Mouse (Mus musculus) lung, embryonic 16.5 days (tissue): ENCODE data around the gene Ttc28. TPM values are rescaled to one million over a fixed set of nuclear protein-coding genes. Genes with fewer than 3 reads are reported as not detected.
"Not testable (repeated sequence)": the region's sequence is repeated elsewhere in the genome, so short reads cannot be mapped to it uniquely, and the experiment has no call there.

Source experiments
- ATAC-seq: fragments of 200-750 bp; cut with Nextera tagmentation; 2 replicates; pipeline ENCODE4 v1.8.0; 2017; ENCODE audit warnings: low read depth, mild to moderate bottlenecking, moderate library complexity
- H3K27ac ChIP-seq: fragments of 300-500 bp; sonication (generic); 2 replicates; pipeline ENCODE4 v1.5.1; 2014; ENCODE audit warnings: mild to moderate bottlenecking, control low read depth, low read length
- H3K27me3 ChIP-seq: fragments of 300-500 bp; sonication (generic); 2 replicates; pipeline ENCODE4 v1.6.1; 2014; ENCODE audit warnings: low read depth, low read length, mixed read lengths; ENCODE audit not compliant: control insufficient read depth, insufficient read depth
- H3K36me3 ChIP-seq: fragments of 300-500 bp; sonication (generic); 2 replicates; pipeline ENCODE4 v1.6.1; 2014; ENCODE audit warnings: low read length; ENCODE audit not compliant: control insufficient read depth, insufficient read depth
- H3K4me1 ChIP-seq: fragments of 300-500 bp; sonication (generic); replicated peaks from 2 replicates; pipeline ENCODE4 v1.6.1; 2014; ENCODE audit warnings: low read length, mixed read lengths; ENCODE audit not compliant: control insufficient read depth, insufficient read depth
- H3K4me2 ChIP-seq: fragments of 300-500 bp; sonication (generic); 2 replicates; pipeline ENCODE4 v1.6.1; 2014; ENCODE audit warnings: low read depth, low read length, control low read depth
- H3K4me3 ChIP-seq: fragments of 300-500 bp; sonication (generic); 2 replicates; pipeline ENCODE4 v1.5.1; 2014; ENCODE audit warnings: mild to moderate bottlenecking, low read length, control low read depth
- H3K9ac ChIP-seq: fragments of 300-500 bp; sonication (generic); 2 replicates; pipeline ENCODE4 v1.6.1; 2014; ENCODE audit warnings: low read length, control low read depth
- H3K9me3 ChIP-seq: fragments of 300-500 bp; sonication (generic); 2 replicates; pipeline ENCODE4 v1.6.1; 2016; ENCODE audit warnings: low read length; ENCODE audit not compliant: control insufficient read depth
- WGBS: fragments of 180-500 bp; shearing (Covaris S2); extraction: QIAGEN DNeasy Blood & Tissue Kit; methylation state at CpG from one replicate; pipeline ENCODE4 v1.1.7; 2014; 5-methylcytosine and 5-hydroxymethylcytosine counted together
- polyA plus RNA-seq: library from polyadenylated mRNA; unstranded; fragments of >200 nt; fragmentation: Nextera tagmentation; extraction: Ambion mirVana; gene quantifications from 2 replicates; pipeline ENCODE4 v1.2.1, GENCODE M21; 2015

Ttc28 gene
- polyA plus RNA-seq, 1 experiment from 2014 or later = 8.4 TPM

DNA sequence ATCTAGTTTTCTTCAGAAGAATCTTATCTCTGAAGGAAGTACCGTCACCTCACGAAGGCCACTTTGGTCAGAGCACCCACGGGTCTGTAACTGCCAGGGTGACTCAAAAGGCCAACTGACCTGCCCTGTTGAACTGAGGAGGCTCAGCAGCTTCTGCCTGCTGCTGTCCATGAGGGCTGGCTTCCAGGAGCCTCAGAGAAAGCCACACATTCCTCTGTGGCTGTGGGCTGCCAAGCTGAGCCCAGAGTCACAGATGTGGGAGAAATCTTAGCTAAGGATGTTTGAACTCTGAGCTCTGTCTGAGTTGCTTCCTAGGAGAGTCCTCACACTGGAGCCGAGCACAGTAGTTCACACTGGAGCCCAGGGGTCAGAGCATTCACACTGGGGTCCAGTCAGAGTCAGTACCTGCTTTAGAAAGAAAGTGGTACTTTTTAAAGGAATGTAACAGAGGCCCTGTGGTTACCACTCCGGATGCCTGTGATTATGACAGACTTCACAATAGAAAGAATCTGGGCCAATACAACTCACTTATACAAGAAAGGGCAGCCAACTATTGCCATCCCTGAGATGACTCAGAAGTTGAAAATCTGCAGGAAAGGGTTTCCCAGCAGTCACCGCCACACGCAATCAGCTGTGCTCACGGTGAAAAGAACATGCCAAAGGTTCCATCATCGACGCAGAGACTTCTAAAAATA lies 368.1 kb downstream of the Ttc28 start:
- H3K9me3 ChIP-seq = no peaks in the 10 kb centered on the region
- no peak overlapping the region for H3K4me3 ChIP-seq
- 61% methylated on average over 10 of the region's 10 CpGs for WGBS
- H3K9ac ChIP-seq = no peak overlapping the region
- H3K27me3 ChIP-seq = no peaks in the 10 kb centered on the region
- H3K4me1 ChIP-seq = no peaks in the 10 kb centered on the region
- no peak for ATAC-seq
- H3K4me2 ChIP-seq = no peak overlapping the region
- no peaks in the 10 kb centered on the region for H3K36me3 ChIP-seq
- no peak overlapping the region for H3K27ac ChIP-seq

DNA sequence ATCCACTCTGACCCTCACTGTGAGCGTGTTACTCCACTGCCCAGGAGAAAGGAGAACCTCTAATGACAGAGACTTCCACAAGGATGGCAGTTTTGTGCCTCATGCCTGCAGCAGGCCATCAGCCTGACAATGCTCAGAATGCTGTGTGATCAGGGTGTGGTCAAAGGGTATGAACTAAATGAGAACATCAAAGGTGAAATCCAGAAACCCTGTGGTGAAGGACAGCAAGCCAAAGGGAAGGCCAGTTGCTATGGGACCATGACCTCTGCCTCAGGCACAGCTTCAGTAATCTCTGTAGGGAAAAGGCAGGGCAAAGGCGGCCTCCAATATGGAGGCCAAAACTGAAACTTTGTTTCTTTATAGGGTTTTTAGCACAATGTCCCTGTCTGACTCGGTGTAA lies 372.5 kb downstream of the Ttc28 start:
- no peaks in the 10 kb centered on the region for H3K9me3 ChIP-seq
- no peak overlapping the region for H3K4me2 ChIP-seq
- peaks cover 21% of the 10 kb centered on the region for H3K4me1 ChIP-seq
- no peak overlapping the region for H3K4me3 ChIP-seq
- H3K9ac ChIP-seq = no peak overlapping the region
- no peaks in the 10 kb centered on the region for H3K36me3 ChIP-seq
- 89% methylated on average over 3 of the region's 3 CpGs for WGBS
- H3K27me3 ChIP-seq = no peaks in the 10 kb centered on the region
- no peak for ATAC-seq
- H3K27ac ChIP-seq = no peak overlapping the region

DNA sequence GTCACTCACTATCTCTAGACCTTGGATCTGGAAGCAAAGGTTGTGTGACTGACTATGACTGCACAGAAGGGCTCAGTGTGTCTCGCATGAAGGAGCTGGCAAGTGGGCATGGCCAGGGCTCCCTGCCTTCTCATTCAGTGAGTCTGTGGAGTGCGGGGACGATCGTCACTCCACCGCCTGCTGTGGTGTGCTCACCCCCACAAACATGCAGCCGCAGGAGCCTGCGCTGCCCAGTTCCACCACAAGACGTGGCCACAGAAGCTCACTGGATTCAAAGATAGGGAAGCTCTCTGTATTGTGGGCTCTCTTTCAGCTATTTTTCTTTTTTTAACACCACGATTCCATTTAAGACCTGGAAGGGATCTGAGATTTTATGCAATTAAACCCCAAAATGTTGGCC lies 374.8 kb downstream of the Ttc28 start:
- ATAC-seq = no peak
- no peaks in the 10 kb centered on the region for H3K27me3 ChIP-seq
- WGBS = 79% methylated on average over 9 of the region's 9 CpGs
- no peaks in the 10 kb centered on the region for H3K36me3 ChIP-seq
- no peak overlapping the region for H3K4me3 ChIP-seq
- no peak overlapping the region for H3K9ac ChIP-seq
- no peak overlapping the region for H3K27ac ChIP-seq
- no peak overlapping the region for H3K4me2 ChIP-seq
- peaks cover 21% of the 10 kb centered on the region for H3K4me1 ChIP-seq
- H3K9me3 ChIP-seq = no peaks in the 10 kb centered on the region

DNA sequence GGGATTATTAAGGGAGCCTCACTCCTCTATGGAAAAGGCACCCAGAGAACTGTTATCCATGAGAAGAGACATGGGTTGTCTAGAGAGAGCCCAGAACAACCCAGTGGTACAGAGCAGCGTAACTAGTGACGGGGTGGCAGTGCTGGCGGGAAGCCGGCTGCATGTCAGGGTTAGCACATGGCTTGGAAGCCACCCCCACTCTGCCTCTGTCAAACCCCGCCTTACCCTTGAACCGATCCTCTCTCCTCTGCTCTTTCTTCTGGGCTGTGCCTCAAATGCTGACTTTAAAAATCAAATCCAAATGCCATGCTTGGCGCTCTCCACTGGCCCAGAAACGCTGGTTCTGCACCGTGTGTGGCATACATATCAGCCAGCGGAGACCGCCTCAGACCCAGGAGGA lies 375.2 kb downstream of the Ttc28 start:
- WGBS = 77% methylated on average over 11 of the region's 11 CpGs
- H3K4me1 ChIP-seq = peaks cover 21% of the 10 kb centered on the region
- H3K27ac ChIP-seq = no peak overlapping the region
- H3K4me2 ChIP-seq = no peak overlapping the region
- H3K27me3 ChIP-seq = no peaks in the 10 kb centered on the region
- H3K9ac ChIP-seq = no peak overlapping the region
- no peaks in the 10 kb centered on the region for H3K36me3 ChIP-seq
- 0 out of 2 replicates have a peak, but pooled peaks have one; percentile 24 for ATAC-seq
- no peaks in the 10 kb centered on the region for H3K9me3 ChIP-seq
- H3K4me3 ChIP-seq = no peak overlapping the region

DNA sequence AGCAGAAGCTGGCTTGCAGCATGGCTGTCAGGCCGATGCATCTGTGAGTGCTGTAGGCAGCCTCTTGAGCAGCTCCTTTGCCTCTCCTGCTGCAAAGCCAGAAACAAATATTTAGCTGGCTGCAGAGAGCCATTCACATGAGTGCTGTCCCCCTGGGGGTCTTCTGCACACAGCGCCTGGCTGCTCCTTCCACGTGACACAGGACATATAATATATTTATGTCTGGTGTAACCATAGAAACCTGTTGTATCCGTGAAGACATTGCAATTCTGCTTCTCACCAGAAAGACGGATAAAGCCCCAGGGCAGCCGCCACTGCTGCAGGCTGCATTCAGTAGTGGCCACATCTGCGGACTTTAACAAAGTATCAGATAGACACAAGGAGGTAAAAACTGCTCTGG lies 376.6 kb downstream of the Ttc28 start:
- 27% methylated on average over 7 of the region's 7 CpGs for WGBS
- ATAC-seq = peak; percentile 10
- 0 out of 2 replicates have a peak overlapping the region, but pooled peaks have one; percentile 18 for H3K9ac ChIP-seq

DNA sequence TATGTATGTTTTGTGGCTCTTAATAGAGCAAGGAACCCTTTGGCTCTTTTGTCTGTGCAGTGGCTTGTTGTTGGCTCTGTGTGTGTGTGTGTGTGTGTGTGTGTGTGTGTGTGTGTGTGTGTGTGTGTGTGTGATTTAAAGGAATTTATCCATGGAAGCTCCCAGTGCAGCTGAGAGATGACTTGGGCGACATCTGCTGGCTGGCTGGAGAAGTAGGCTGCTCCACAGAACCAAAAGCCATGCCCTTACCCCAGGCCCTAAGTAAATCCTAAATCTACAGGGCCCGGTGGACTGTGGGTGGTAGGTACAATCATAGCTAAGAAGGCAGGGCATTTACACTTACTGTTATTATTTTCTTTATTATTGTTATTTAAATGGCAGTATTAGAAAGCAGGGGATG lies 377.5 kb downstream of the Ttc28 start:
- no peaks in the 10 kb centered on the region for H3K9me3 ChIP-seq
- WGBS = 11% methylated on average over 2 of the region's 2 CpGs
- ATAC-seq = 0 out of 2 replicates have a peak, but pooled peaks have one; percentile 16
- H3K27me3 ChIP-seq = no peaks in the 10 kb centered on the region
- H3K4me2 ChIP-seq = no peak overlapping the region
- H3K36me3 ChIP-seq = no peaks in the 10 kb centered on the region
- H3K9ac ChIP-seq = no peak overlapping the region
- H3K4me1 ChIP-seq = peaks cover 28% of the 10 kb centered on the region
- no peak overlapping the region for H3K4me3 ChIP-seq
- no peak overlapping the region for H3K27ac ChIP-seq

More for the DNA sequence above, 376.6 kb downstream of the Ttc28 start:
- H3K4me1 ChIP-seq = peaks cover 21% of the 10 kb centered on the region
- no peak overlapping the region for H3K4me3 ChIP-seq
- no peaks in the 10 kb centered on the region for H3K9me3 ChIP-seq
- H3K36me3 ChIP-seq = no peaks in the 10 kb centered on the region
- H3K27ac ChIP-seq = no peak overlapping the region
- H3K27me3 ChIP-seq = no peaks in the 10 kb centered on the region
- no peak overlapping the region for H3K4me2 ChIP-seq

DNA sequence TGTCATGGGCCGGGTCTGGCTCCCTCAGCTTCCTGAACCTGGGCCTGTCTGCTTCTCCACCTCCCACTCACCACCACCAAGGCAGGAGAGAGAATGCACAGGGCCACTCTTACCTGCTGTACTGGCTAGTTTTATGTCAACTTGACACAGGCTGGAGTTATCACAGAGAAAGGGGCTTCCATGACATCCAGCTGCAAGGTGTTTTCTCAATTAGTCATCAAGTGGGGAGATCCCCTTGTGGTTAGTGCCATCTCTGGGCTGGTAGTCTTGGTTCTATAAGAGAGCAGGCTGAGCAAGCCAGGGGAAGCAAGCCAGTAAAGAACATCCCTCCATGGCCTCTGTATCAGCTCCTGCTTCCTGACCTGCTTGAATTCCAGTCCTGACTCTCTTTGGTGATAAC lies 381.6 kb downstream of the Ttc28 start:
- not testable (repeated sequence) for H3K4me2 ChIP-seq, H3K9me3 ChIP-seq, ATAC-seq, H3K9ac ChIP-seq, H3K27me3 ChIP-seq, H3K36me3 ChIP-seq, H3K4me3 ChIP-seq, H3K27ac ChIP-seq
- 87% methylated on average over 1 of the region's 1 CpGs for WGBS
- peaks cover 34% of the 10 kb centered on the region for H3K4me1 ChIP-seq

DNA sequence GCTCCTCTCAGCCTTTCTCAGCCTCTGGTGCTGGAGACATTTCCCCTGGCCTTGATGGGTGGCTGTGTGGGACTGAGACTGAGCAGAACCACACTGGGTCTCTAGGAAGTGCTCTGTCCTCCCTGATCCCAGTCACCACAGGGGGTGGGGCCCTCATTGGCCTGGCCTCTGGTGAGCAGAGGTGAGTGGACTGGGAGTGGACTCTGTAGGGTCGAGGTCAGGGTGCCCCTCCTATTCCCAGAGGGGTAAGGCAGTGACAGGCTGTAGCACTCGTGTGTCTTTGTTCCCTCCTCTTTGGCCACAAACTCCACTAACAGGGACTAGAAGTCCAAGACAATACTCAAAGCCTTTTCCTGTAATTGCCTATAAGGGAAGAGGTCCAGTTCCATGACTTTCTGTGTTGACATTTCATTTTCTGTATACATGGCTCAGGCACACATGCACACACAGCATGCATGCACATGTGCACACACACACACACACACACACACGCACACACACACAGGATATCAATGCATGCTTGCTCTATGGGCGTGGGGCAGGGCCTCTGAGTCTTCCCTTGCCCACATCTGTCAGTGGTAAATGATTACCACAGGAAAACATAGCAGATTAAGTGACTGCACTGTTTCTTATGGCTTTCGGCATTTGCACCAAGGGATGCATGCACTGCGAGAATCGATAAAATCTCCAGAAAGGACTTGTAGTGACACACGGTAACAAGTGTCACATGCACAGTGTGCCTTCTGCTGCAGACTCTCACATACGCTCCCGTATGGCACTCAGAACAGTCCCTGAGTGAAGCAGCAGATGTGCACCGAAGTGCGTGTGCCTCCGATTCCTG lies 382.4 kb downstream of the Ttc28 start:
- peaks cover 26% of the 10 kb centered on the region for H3K4me1 ChIP-seq
- no peaks in the 10 kb centered on the region for H3K36me3 ChIP-seq
- 0 out of 2 replicates have a peak, but pooled peaks have one; percentile 0 for ATAC-seq
- peak overlapping the region; percentile 8; the same call in 1 of the 2 replicates for H3K9ac ChIP-seq
- peaks cover 7% of the 10 kb centered on the region for H3K9me3 ChIP-seq
- no peak overlapping the region for H3K4me2 ChIP-seq
- H3K27ac ChIP-seq = peak overlapping the region; percentile 92
- no peaks in the 10 kb centered on the region for H3K27me3 ChIP-seq
- 43% methylated on average over 13 of the region's 13 CpGs for WGBS
- H3K4me3 ChIP-seq = no peak overlapping the region

DNA sequence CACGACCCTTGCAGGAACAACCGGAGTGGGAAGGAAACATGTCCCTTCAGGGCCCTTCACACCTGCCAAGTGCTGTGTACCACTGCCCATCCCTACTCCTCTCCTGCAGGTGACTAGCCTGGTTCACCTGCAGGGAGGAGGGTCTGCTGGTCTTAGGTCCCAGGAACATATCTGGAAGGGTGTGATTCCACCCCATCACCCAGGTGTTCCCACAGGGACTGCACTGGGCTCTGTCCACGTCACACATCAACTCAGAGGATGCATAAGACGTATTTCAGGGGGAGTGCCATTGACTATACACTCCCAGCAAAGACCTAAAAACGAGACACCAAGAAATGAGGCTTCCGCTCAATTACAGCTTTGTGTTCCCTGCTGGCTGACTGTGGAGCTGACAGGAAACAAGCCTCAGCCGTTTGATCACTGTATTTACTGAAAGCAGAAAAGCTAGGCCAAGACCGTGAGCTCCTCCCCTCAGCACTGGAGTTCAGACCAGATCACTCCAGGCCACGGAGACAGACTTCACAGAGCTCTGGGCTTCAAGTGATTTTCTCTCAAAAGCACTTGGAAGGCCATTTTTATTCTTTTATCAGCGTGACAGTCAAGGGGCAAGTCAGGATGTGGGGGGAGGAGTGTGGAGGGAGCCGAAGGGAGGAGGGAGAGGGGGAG lies 383.1 kb downstream of the Ttc28 start:
- H3K4me1 ChIP-seq = peaks cover 25% of the 10 kb centered on the region
- peak overlapping the region; percentile 8; the same call in 1 of the 2 replicates for H3K4me2 ChIP-seq
- no peak overlapping the region for H3K4me3 ChIP-seq
- peak overlapping the region; percentile 8; the same call in 1 of the 2 replicates for H3K9ac ChIP-seq
- no peaks in the 10 kb centered on the region for H3K27me3 ChIP-seq
- ATAC-seq = peak; percentile 89
- peak overlapping the region; percentile 92 for H3K27ac ChIP-seq
- H3K36me3 ChIP-seq = no peaks in the 10 kb centered on the region
- 9% methylated on average over 11 of the region's 11 CpGs for WGBS
- H3K9me3 ChIP-seq = peaks cover 7% of the 10 kb centered on the region
